Mouse (Mus musculus) midbrain, postnatal 0 days (tissue): ENCODE data around the gene Kptn. TPM values are rescaled to one million over a fixed set of nuclear protein-coding genes. Genes with fewer than 3 reads are reported as not detected.

Experiments
- ATAC-seq: fragments of 200-750 bp; cut with Nextera tagmentation; 2 replicates; pipeline ENCODE4 v1.8.0; 2017; ENCODE audit warnings: moderate number of reproducible peaks, mild to moderate bottlenecking, moderate TSS enrichment, moderate library complexity; ENCODE audit not compliant: low FRiP score
- DNase-seq: peaks from one replicate; pipeline ENCODE4 v3.0.0-alpha.2; 2015; ENCODE audit warnings: low spot score
- H3K27ac ChIP-seq: fragments of 300-500 bp; sonication (generic); 2 replicates; pipeline ENCODE4 v1.5.1; 2014; ENCODE audit warnings: low read depth, mild to moderate bottlenecking, low read length, mixed read lengths
- H3K27me3 ChIP-seq: fragments of 300-500 bp; sonication (generic); 2 replicates; pipeline ENCODE4 v1.6.1; 2014; ENCODE audit warnings: low read length, control low read depth, mixed read lengths; ENCODE audit not compliant: insufficient read depth
- H3K36me3 ChIP-seq: fragments of 300-500 bp; sonication (generic); 2 replicates; pipeline ENCODE4 v1.6.1; 2014; ENCODE audit warnings: low read length, control low read depth, mixed read lengths; ENCODE audit not compliant: insufficient read depth
- H3K4me1 ChIP-seq: fragments of 300-500 bp; sonication (generic); 2 replicates; pipeline ENCODE4 v1.6.1; 2014; ENCODE audit warnings: mild to moderate bottlenecking, control low read depth, antibody characterized with exemption, low read length, mixed read lengths; ENCODE audit not compliant: insufficient read depth
- H3K4me2 ChIP-seq: fragments of 300-500 bp; sonication (generic); 2 replicates; pipeline ENCODE4 v1.6.1; 2014; ENCODE audit warnings: low read depth, mild to moderate bottlenecking, low read length, mixed read lengths; ENCODE audit not compliant: poor library complexity, severe bottlenecking
- H3K4me3 ChIP-seq: fragments of 300-500 bp; sonication (generic); 2 replicates; pipeline ENCODE4 v1.5.1; 2014; ENCODE audit warnings: low read depth, mild to moderate bottlenecking, low read length, moderate library complexity
- H3K9ac ChIP-seq: fragments of 300-500 bp; sonication (generic); replicated peaks from 2 replicates; pipeline ENCODE4 v1.6.1; 2014; ENCODE audit warnings: mild to moderate bottlenecking, low read length, moderate library complexity, mixed read lengths; ENCODE audit not compliant: poor library complexity, severe bottlenecking
- H3K9me3 ChIP-seq: fragments of 300-500 bp; sonication (generic); 2 replicates; pipeline ENCODE4 v1.6.1; 2016; ENCODE audit warnings: low read length, control low read depth
- CTCF ChIP-seq: IDR thresholded peaks from 2 replicates; pipeline ENCODE4 v1.5.1; 2016; ENCODE audit warnings: antibody characterized with exemption, mild to moderate bottlenecking
- WGBS: fragments of 180-500 bp; shearing (Covaris S2); extraction: QIAGEN DNeasy Blood & Tissue Kit; methylation state at CpG from one replicate; pipeline ENCODE4 v1.1.7; 2014; 5-methylcytosine and 5-hydroxymethylcytosine counted together
- polyA plus RNA-seq: library from polyadenylated mRNA; unstranded; fragments of >200 nt; fragmentation: Nextera tagmentation; extraction: Ambion mirVana; gene quantifications from 2 replicates; pipeline ENCODE4 v1.2.1, GENCODE M21; 2015
- total RNA-seq: library from RNA; depleted of rRNA; stranded (reverse); fragments of >200 nt; gene quantifications from 2 replicates; pipeline ENCODE4 v1.2.3, GENCODE M21; 2014; rRNA removed

Kptn gene
- total and polyA plus RNA-seq, 2 experiments from 2014 or later, result 35.9 to 44.1 TPM

DNA sequence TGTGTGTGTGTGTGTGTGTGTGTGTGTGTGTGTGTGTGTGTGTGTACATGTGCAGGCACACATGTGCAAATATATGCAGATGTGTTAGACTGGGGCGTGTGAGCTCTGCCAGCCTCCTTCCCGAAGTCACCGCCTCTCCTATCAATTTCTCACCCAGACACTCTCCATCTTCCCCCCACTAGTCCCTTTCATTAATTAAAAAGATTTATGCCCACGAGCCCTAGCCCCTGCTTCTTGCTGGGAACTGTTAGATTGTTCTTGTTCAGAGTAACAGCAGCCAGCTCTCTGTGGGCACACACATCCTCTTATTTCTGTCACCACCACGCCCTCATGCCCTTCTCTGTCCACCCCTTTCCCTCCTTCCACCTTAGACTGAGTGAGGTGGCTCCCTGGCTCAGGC lies 53.5 kb downstream of the Kptn start:
- ATAC-seq (no peak), DNase-seq (no peak)
- no peak for TF ChIP-seq CTCF
- no peak overlapping the region for H3K27ac ChIP-seq
- no peak overlapping the region for H3K4me3 ChIP-seq
- no peaks in the 10 kb centered on the region for H3K27me3 ChIP-seq
- H3K4me2 ChIP-seq, result no peak overlapping the region
- H3K9me3 ChIP-seq, result no peaks in the 10 kb centered on the region
- peaks cover 6% of the 10 kb centered on the region; the same call in 1 of the 2 replicates for H3K36me3 ChIP-seq
- peak overlapping the region; percentile 33; the same call in 1 of the 2 replicates for H3K9ac ChIP-seq
- 42% methylated on average over 5 of the region's 5 CpGs for WGBS
- peaks cover 7% of the 10 kb centered on the region; the same call in 1 of the 2 replicates for H3K4me1 ChIP-seq

DNA sequence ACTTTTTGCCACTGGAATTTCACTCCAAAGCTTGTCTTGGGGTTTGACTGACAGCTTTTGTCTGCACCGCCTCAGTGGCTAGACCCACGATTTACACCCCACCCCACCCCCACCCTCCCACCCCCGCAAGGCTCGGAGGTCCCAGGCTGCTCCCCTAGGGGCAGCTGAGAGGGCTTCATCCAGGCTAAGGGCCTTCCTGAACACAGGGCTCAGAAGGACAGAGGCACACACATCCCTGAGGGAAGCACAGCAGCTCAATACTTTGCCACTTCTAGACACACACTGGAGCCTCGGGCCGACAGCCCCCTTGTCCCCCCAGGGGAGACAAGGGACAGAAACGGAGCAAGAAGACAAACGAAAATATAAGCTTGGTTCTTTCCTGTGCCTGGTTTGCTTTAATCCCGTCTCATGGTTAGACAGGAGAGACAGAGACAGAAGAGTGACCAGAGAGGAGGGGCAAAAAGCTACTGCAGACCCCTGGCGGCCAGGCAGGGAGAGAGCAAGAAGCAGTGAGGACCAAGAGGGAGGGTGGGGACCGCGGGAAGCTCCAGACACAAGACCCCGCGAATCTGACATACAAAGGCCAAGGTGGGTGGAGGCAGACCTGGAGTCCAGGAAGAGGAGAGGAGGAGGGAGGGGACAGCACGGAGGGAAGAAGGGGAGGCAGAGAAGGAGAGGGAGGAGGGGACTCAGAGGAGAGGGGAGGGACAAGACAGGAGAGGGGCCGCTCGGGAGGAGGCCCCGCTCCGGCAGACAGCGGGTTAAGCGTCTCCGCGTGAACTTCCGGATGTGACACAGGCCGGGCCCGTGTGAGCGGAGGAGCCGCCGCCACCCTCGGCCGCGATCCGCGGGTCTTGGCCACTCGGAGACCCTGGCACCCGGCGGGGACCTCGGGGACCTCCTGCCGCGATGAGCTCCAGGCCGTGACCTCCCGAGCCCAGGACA lies 55.2 kb downstream of the Kptn start, which contains the start of gene Meis3:
Gene Meis3, plus strand, starts transcription at position 494 of the 945 bp plus-strand sequence.
- Histone ChIP-seq H3K27me3 (no peaks in the 10 kb centered on the region), H3K36me3 (peaks cover 20% of the 10 kb centered on the region), H3K9ac (peak within 1 kb of the TSS; percentile 86), H3K4me1 (peaks cover 7% of the 10 kb centered on the region; the same call in 1 of the 2 replicates), H3K9me3 (no peaks in the 10 kb centered on the region), H3K4me2 (peak within 1 kb of the TSS; percentile 85), H3K4me3 (peak within 1 kb of the TSS; percentile 82), H3K27ac (peak within 1 kb of the TSS; percentile 78)
- peak; percentile 79 for DNase-seq
- WGBS, result under 1% methylated on average over 31 of the region's 42 CpGs
- peak; percentile 80 for TF ChIP-seq CTCF
- peak; percentile 85 for ATAC-seq

DNA sequence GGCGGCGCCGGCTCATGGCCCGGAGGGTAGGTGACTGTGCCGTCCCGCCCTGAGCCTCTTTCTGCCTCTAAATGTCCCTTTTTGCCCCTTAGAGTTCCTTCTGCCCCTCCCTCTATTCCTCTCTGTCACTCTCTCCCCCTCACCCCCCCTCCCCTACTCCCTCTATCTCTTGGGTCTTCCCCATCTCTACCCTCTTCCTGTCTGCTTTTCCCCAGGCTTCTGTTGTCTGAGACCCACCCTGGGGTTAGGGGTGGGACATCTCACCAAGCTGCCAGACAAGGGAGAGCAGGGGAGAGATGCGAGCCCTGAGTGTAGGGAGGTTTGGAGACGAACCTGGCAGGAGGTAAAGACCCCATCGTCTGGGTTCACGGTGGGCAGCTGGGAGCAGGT lies 55.8 kb downstream of the Kptn start:
- Histone ChIP-seq H3K36me3 (peaks cover 22% of the 10 kb centered on the region), H3K9ac (peak overlapping the region; percentile 86), H3K4me1 (peaks cover 7% of the 10 kb centered on the region; the same call in 1 of the 2 replicates), H3K9me3 (no peaks in the 10 kb centered on the region), H3K27me3 (no peaks in the 10 kb centered on the region), H3K27ac (peak overlapping the region; percentile 78), H3K4me3 (peak overlapping the region; percentile 82), H3K4me2 (peak overlapping the region; percentile 85)
- 0% methylated on average over 8 of the region's 10 CpGs for WGBS
- DNase-seq (no peak), ATAC-seq (peak; percentile 38)
- no peak for TF ChIP-seq CTCF

Other genes starting within 250 kb of the Kptn start
- gene Crx, start 239.9 kb upstream of the Kptn start, total RNA-seq, result 0.24 TPM in 1 of 2 replicates, not detected in the other
- 0.22 TPM in 1 of 2 replicates, not detected in the other for gene Crx, start 239.9 kb upstream of the Kptn start, polyA plus RNA-seq
- gene Crxos, start 237.3 kb upstream of the Kptn start, total RNA-seq, result not detected in 2 replicates
- gene Crxos, start 237.3 kb upstream of the Kptn start, polyA plus RNA-seq, result not detected in 2 replicates
- gene Selenow, start 197.5 kb upstream of the Kptn start, total RNA-seq, result 718 and 730 TPM in 2 replicates
- 2,106 and 2,315 TPM in 2 replicates for gene Selenow, start 197.5 kb upstream of the Kptn start, polyA plus RNA-seq
- 82.8 and 104 TPM in 2 replicates for gene Nop53, start 173.8 kb upstream of the Kptn start, total RNA-seq
- 128 and 143 TPM in 2 replicates for gene Nop53, start 173.8 kb upstream of the Kptn start, polyA plus RNA-seq
- 5.6 and 5.9 TPM in 2 replicates for gene Ehd2, start 152.3 kb upstream of the Kptn start, total RNA-seq
- 3.9 and 4.3 TPM in 2 replicates for gene Ehd2, start 152.3 kb upstream of the Kptn start, polyA plus RNA-seq
- 6.3 and 7.0 TPM in 2 replicates for gene Bicra, start 72.0 kb upstream of the Kptn start, total RNA-seq
- 3.1 and 4.1 TPM in 2 replicates for gene Bicra, start 72.0 kb upstream of the Kptn start, polyA plus RNA-seq
- gene Zfp541, start 58.1 kb upstream of the Kptn start, total RNA-seq, result 0.14 and 0.33 TPM in 2 replicates
- 0.15 TPM in 2 replicates for gene Zfp541, start 58.1 kb upstream of the Kptn start, polyA plus RNA-seq
- 375 and 403 TPM in 2 replicates for gene Napa, start 21.4 kb upstream of the Kptn start, total RNA-seq
- 236 and 258 TPM in 2 replicates for gene Napa, start 21.4 kb upstream of the Kptn start, polyA plus RNA-seq
- 64.2 and 76.0 TPM in 2 replicates for gene Slc8a2, start 9.9 kb downstream of the Kptn start, total RNA-seq
- gene Slc8a2, start 9.9 kb downstream of the Kptn start, polyA plus RNA-seq, result 0.96 and 1.1 TPM in 2 replicates
- gene Meis3, start 55.2 kb downstream of the Kptn start, total RNA-seq, result 93.8 and 111 TPM in 2 replicates
- gene Meis3, start 55.2 kb downstream of the Kptn start, polyA plus RNA-seq, result 106 TPM in 2 replicates
- gene Dhx34, start 102.1 kb downstream of the Kptn start, total RNA-seq, result 18.3 and 21.7 TPM in 2 replicates
- gene Dhx34, start 102.1 kb downstream of the Kptn start, polyA plus RNA-seq, result 9.3 and 10.3 TPM in 2 replicates
- 0.05 and 0.09 TPM in 2 replicates for gene C5ar2, start 124.3 kb downstream of the Kptn start, total RNA-seq
- 0.14 and 0.20 TPM in 2 replicates for gene C5ar2, start 124.3 kb downstream of the Kptn start, polyA plus RNA-seq
- gene C5ar1, start 139.6 kb downstream of the Kptn start, total RNA-seq, result 0.85 and 1.4 TPM in 2 replicates
- 1.4 TPM in 2 replicates for gene C5ar1, start 139.6 kb downstream of the Kptn start, polyA plus RNA-seq
- 58.2 and 60.5 TPM in 2 replicates for gene Inafm1, start 153.7 kb downstream of the Kptn start, total RNA-seq
- gene Inafm1, start 153.7 kb downstream of the Kptn start, polyA plus RNA-seq, result 84.2 and 84.5 TPM in 2 replicates
- 31.5 and 35.0 TPM in 2 replicates for gene Ccdc9, start 166.9 kb downstream of the Kptn start, total RNA-seq
- gene Ccdc9, start 166.9 kb downstream of the Kptn start, polyA plus RNA-seq, result 12.7 and 13.6 TPM in 2 replicates
- gene Bbc3, start 188.5 kb downstream of the Kptn start, total RNA-seq, result 45.1 and 50.6 TPM in 2 replicates
- gene Bbc3, start 188.5 kb downstream of the Kptn start, polyA plus RNA-seq, result 38.9 and 39.0 TPM in 2 replicates